Mouse (Mus musculus) layer of hippocampus, postnatal 10 days (tissue): ENCODE results near the gene Abcg8. TPM values are rescaled to one million over a fixed set of nuclear protein-coding genes. Genes with fewer than 3 reads are reported as not detected.
A peak's percentile ranks its signal among the peaks of the same experiment; 100 is the strongest.

Experiments
- DNase-seq, 2 experiments: peaks; one replicate each; pipeline ENCODE4 v3.0.0; 2021; ENCODE audit warnings: low spot score in 2 of 2
- total RNA-seq, 2 experiments: library from RNA; stranded (reverse); gene quantifications; 2 replicates each; pipeline ENCODE4 v1.2.3; 2021

Abcg8 gene
- total RNA-seq, 2 experiments from 2014 or later = not detected

DNA sequence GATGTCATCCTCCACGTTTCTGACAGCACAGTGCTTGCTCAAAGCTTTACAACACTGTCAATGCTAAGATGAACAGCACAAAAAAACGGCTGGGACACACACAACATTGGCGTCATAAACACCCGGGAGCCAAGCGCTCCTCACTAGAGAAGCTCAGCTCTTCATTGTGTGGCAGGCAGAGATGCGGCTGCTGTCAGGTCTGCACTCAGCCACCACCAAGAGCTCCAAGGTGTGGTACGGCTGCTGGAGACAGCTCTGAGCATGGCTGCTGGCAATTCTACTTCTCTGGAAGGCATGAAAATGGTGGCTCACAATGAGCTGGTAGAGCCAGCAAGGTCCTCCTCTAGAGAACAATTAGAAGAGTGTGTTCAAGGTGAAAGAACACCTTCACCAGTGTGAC lies 32.7 kb downstream of the Abcg8 start:
- no peak for DNase-seq

DNA sequence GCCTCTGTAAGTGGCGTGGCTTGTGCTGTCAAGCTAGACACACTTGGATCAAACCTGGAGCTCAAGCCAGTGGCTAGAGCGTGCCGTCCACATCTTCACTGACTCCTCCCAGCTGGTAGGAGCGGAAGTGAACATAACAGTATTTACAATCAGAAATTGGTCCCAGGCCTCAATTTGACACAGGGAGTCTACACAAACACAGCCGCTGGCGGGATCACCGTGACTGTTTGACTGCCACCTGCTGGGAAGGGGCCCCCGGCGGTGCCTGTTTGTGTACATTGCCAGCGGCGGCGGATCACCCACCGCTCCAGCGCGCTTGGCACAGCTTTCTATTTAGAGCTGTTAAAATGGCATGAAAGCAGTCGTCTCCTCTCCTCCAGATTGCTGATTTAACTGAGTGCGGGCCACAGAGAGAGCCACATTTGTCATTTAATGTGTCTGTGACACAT lies 33.3 kb downstream of the Abcg8 start:
- peak; percentile 36 to 54 for DNase-seq

DNA sequence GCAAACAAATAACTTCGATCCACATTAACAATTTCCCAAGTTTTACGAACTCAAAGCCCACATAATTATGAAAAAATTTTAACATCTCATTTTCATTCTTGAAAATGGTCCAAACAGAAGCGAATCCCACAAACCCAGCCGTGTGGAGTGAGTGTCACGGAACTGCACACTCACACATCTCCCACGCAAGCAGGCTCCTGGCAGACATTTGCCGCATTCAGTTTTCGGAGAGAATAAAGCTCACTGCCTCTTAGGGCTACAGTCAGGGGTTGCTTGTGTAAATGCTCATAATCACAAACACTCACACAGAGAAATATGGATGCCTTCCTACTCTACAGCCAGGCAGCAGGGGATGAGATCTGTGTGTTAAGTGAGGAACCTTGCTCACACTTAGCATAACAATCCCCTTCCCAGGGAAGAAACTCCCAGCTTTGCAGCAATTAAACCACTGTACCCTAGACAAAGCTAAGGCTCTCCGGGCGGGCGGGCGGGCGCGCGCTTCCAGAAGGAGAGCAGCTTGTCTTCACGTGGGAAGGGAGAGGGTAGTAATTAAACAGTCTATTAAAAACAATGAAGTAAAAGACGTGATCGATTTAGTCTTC lies 37.6 kb downstream of the Abcg8 start:
- DNase-seq = no peak

DNA sequence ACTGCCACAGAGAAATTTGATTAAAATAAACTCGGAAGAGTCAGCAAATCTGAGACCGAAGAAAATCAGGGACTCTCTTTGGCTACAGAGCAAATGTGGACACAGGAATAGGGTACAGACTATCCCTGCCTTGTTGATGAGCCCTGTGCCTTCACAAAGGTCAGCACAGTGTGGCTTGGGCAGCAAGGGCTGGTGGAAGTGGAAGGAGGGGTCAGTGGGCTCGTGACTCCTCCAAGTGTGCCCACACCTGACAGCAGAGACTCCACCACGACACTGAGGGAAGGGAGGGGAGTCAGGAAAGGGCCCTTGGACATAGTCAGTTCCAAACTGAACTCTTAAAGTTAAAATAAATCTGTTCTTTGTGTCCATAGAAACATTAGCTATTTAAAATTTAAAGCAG lies 38.8 kb downstream of the Abcg8 start:
- DNase-seq = no peak

DNA sequence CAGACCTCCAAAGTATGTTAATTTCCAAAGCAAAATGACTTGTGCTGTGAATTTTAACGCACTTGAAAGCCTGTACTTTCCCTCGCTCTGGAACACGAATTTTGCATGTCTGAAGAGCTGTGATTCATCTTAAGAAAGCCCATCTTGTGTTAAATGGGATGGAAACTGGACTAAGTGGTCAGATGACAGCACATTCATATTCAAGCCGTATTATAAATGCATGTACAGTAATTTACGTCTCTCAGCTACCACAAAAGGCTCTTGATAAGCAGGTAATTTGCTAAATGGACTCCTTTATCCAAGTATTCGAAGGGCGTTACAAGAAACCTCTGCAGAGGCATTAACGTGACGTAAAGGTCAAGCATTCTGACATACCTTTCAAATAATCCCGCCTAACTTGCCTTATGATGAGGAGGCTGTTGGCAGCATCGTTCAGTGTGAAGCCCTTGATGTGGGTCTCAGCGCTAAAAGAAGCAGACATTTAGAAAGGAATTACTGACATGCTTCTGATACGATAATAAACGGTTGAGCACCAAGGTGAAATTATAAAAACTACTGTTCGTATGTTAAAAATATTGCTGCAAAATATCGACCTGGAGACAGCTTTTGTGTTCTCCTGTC lies 40.3 kb downstream of the Abcg8 start:
- no peak for DNase-seq

DNA sequence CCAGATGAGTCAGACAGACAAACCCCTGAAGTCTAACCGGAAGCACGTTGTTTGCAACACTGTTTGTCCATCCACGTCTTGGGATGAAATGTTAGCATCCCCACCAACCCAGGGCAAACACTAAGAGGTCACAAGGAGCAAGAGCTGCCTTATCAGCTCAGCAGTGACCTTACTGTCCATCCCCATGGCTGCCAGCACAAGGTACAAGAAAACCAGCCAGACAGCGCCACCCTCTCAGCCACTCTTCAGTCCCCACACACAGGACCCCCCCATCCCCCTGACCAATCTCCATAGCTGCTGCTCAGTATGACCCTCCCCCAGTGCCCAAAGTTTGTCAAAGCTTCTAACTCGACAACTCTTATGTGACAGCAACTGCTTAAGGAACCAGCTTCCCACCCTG lies 41.3 kb downstream of the Abcg8 start:
- DNase-seq = no peak

DNA sequence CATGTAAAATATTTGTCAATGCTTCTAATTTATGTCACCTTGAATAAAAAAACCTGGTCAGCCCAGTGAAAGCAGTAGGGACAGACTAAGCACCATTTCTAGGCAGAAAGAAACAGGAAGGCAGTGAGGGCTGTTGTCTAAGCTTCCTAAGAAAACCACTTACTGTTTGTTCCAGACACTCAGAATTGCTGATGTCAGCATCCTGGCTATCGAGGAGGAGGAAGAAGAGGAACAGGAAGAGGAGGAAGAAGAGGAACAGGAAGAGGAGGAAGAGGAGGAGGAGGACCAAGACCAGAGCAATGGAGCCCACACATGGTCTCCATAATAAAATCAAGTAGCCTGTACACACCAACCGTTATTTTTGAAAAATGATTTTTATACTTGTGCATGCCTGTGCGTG lies 43.0 kb downstream of the Abcg8 start:
- no peak for DNase-seq

DNA sequence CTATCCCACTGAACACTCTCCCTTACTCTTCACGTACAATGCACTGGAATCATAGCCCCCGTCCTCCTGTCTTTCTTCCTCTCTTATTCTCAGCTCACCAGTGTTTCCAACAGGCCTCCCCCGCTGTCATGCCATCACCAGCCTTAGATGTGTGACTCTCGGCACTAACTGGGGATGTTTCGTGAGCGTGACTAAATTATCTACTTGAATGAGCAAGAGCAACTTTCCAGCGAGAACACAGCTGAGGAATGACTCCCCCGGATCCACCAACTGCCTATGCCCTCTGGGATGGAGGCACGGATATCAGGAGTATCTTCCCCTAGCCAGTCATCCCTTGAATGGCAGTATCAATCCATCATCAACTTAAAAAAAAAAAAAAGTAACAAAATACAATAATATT lies 47.9 kb downstream of the Abcg8 start:
- no peak for DNase-seq

DNA sequence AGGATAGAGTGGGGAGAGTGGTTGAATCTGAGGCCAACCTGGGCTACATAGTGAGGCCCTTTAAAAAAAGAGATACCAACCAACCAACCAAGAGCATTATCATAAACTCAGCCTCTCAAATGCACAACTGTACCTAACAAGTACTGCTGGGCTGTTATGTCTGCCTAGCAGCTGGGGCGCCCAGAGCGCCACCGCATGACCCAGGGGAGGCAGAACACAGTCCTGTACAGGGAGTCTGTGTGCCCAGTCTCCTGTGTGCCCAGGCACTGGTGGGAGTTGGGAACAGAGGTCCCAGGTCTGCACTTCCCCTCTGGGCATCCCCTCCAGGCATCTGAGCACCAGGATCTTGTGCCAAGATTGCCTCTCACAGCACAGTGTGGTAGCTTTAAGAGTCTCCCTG lies 49.1 kb downstream of the Abcg8 start:
- no peak for DNase-seq

DNA sequence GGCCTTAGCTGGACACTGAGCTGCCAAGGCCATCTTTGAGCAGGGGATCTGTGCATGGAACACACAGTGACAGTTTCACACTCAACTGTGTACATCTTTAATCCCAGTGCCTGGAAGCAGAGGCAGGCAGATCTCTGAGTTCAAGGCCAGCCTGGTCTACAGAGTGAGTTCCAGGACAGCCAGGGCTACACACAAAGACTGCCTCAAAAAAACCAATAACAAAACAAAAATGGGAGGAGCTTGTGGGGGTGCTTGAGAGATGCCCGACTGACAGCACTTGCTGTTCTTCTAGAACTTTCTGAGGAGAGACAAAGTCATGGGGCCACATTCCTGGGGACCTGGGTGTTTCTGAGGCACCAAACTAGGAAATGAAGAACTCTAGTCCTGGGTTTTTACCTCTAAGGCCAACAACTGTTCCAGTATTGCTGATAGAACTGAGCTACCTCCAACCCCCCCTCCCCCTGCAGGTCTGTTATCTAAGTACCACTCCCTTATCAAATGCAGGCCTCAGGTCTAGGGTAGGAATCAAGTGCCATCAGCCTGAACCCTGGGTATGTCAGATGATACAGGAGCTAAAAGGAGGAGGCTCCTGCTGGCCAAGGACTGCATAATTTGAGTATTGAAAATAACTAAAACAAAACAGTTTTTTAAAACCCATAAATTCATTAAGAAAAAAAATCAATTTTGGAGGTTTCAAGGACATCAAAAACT lies 52.3 kb downstream of the Abcg8 start:
- no peak for DNase-seq

DNA sequence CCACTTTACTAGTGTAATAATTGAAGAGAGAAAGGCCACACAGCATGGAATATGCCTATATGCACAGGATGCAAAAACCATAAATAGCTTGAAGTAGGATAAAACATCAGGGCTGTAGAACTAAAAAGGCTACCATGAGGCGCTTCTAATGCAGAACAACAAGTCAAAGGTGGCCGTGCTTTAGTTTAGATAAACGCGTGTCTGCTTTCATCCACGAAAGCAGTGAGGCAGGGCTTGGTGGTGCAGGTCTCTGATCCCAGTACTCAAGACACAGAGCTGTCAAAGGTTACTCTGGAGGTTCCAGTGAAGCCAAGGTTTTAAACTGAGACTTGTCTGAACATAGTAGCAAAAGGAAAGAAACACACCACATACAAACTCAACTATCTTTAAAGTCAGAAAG lies 53.0 kb downstream of the Abcg8 start:
- no peak for DNase-seq

DNA sequence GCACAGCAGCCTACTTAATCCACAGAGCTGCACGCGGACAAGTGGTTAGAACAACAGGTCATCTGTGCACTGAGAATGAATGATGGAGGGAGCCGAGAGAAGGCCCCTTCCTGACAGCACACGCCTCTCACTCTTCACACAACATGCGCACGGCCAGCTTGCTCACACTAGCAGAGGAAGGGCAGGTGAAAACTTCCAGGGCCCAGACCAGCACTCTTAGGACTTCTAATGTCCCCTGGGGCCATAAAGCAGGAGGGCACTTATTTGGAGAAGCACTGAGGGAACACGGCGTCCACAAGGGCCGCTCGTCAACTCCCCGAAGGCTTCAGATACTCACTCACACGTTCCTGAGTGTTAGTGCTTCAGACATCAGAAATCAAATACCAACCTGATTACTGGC lies 55.3 kb downstream of the Abcg8 start:
- DNase-seq = no peak

DNA sequence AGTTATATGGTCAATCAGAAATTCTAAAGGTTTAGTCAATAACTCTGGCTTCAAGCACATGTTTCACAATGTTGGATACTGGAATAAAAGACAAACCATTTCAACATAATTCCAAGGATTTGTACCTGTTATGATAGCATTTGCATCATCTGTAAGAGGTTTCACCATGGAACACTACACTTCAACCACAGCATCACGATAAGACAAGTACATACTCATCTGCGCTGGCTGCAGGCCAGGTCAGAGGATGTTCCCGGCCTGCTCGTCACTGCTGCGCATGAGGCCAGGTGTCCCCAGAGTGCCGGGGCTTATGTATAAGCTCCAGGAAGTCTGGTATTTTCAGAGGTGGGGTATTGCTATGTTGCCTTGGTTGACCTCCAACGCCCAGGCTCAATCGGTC lies 56.5 kb downstream of the Abcg8 start:
- DNase-seq = no peak

DNA sequence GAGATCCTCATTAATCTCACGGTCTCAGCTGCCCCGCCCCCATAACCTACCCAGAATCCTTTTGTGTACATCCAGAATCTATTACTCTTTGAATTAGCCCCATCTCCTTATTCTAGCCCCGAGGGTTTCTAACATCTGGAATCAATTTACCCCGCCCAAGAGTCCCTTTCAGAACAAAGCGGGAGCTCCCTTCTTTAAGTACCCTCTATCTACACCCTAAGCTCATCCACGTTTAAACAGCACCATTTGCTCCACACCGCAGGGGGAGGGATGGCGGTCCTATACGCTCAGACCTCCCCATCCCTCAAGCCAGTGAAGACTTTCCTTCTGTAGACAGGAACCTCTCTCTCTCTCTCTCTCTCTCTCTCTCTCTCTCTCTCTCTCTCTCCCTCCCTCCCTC lies 60.6 kb downstream of the Abcg8 start:
- no peak for DNase-seq

DNA sequence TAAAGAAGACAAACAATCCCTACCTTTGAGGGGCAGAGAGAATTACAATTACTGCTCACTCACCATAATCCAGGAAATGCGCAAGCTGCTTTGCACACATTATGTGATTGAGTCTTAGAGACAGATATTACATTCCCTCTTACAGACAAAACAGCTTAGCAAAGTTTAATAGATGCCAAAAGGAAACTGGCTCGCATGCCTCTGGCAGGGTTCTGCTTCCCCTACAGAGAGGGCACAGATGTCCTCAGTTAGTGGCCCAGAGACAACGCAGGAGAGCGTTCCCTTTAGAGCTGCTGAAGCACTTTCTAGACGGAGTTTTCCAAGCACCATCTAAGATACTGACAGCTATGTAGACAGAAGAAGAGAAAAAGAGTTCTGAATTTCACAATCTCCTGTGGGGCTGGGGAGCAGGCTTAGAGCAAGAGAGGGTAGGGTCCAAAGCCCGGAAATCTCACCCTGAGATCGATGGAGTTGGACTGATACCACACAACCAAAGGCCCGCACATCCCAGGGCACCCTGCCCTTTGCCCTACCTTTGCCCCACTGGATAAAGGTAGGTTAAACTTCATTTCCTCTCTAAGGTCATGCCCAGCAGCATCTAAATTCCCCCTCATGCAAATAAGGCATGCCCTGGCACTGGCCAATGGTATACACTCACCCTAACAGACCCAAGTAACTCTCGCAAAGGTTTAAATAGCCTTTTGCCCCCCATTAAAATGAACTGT lies 62.1 kb downstream of the Abcg8 start:
- DNase-seq = no peak

DNA sequence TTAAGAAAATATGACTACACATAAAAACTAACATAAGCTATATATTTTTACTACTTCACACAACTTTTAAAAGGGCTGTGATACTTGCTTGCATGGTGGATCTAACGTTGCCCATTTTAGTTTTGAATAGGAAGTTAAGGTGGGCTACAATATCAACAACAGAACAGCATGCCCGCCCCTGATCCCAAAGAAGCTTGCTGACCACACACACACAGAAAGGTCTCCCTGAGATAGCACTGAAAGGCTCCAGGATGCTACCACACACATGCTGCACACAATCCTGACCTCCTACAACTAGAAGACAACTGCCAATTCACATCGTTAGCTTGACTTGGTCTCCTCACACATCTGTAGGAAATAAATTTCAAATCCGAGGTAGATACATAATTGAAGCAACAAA lies 68.2 kb downstream of the Abcg8 start:
- DNase-seq = no peak

DNA sequence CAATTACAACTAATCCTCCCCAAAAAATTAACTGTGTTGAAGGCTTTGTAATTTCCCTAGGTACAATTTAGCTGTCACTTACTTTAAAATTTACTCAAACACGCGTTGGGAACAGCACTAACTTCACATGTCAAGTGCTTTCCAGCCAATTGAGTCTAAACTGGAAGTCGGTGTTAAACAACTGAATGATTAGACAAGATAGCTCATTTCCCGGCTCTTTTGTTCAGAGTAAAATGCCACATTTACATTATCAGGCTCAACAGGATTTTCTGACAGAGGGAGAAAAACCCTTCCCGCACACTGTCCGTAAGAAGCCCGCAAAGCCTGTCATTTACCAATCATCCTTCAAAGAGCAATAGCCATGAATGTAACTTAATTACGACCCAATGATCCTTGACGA lies 68.9 kb downstream of the Abcg8 start:
- no peak for DNase-seq

DNA sequence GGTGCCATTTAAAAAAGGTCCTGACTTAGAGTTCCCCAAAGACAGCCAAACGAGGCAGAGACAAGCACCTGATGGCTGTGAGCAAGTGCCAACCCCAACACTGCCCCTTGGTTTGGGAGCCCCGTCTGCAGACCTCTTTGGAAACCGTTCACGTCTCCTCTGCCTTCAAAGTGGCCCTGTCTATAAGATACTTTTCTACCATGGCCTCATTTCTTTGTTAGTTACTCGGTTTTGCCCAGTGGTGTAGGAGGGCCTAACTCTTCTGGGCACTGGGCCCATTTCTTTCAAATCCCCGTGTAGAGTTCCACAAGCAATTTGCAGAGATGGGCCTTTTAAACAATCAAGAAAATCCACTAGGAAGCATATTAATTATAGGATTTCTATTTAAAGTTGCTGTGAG lies 71.1 kb downstream of the Abcg8 start:
- DNase-seq = peak in 1 of 2 experiments; percentile 31

DNA sequence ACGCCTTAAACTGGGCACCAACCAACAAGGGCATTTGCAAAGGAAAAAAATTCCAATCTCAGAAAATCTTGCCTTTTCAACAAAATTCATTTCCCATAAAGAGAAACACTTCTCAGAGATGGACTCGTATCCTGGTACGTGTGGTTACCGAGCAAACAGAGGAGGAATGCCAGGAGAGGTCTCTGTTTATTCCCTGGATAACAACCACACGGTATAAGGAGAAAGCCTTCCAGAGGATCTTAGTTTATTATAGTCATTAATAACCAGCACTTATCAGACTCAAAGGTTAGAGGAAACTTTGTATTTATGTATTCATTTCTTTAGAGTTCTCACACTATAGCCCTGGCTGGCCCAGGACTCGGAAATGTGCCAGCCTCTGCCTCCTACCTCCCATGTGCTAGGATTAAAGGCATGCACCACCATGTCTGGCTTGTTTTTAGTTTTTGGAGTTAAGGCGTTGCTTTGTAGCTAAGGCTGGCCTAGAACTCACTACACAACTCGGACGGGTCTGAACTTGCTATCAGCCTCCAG lies 72.1 kb downstream of the Abcg8 start:
- DNase-seq = no peak

DNA sequence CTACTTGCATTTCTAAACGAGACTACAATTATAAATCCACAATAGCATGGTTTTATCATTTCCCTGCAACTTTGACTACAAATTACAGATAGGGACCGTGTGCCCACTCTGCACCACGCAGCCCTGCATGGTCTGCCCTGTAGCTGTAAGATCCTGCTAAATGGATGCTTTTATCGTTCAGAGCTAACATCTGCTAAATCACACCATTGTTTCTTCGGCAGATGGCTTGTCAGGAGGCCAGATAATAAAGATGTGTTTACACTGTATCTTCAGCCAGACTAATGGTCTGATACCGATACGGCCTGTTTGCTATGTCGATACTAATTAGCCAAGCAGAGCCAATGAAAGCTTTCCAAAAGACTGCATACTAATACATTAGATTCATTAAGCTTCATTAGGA lies 73.2 kb downstream of the Abcg8 start:
- DNase-seq = no peak
